Mouse (Mus musculus) forebrain, embryonic 12.5 days (tissue): ENCODE data around the gene Tbx21. TPM values are rescaled to one million over a fixed set of nuclear protein-coding genes. Genes with fewer than 3 reads are reported as not detected.
A peak's percentile ranks its signal among the peaks of the same experiment; 100 is the strongest.

Experiments
- ATAC-seq: fragments of 200-750 bp; cut with Nextera tagmentation; 2 replicates; pipeline ENCODE4 v1.8.0; 2017; ENCODE audit warnings: moderate TSS enrichment; ENCODE audit not compliant: low FRiP score
- H3K27ac ChIP-seq: fragments of 300-500 bp; sonication (generic); 2 replicates; pipeline ENCODE4 v1.5.1; 2016; ENCODE audit warnings: mild to moderate bottlenecking
- H3K27me3 ChIP-seq: fragments of 300-500 bp; sonication (generic); 2 replicates; pipeline ENCODE4 v1.6.1; 2016; ENCODE audit warnings: mild to moderate bottlenecking
- H3K36me3 ChIP-seq: fragments of 300-500 bp; sonication (generic); replicated peaks from 2 replicates; pipeline ENCODE4 v1.6.1; 2016; ENCODE audit warnings: mild to moderate bottlenecking
- H3K4me1 ChIP-seq: fragments of 300-500 bp; sonication (generic); 2 replicates; pipeline ENCODE4 v1.6.1; 2016
- H3K4me2 ChIP-seq: fragments of 300-500 bp; sonication (generic); 2 replicates; pipeline ENCODE4 v1.6.1; 2016; ENCODE audit warnings: mild to moderate bottlenecking, moderate library complexity
- H3K4me3 ChIP-seq: fragments of 300-500 bp; sonication (generic); replicated peaks from 2 replicates; pipeline ENCODE4 v1.5.1; 2016; ENCODE audit warnings: mild to moderate bottlenecking
- H3K9ac ChIP-seq: fragments of 300-500 bp; sonication (generic); 2 replicates; pipeline ENCODE4 v1.6.1; 2016; ENCODE audit warnings: mild to moderate bottlenecking
- H3K9me3 ChIP-seq: fragments of 300-500 bp; sonication (generic); 2 replicates; pipeline ENCODE4 v1.6.1; 2016
- WGBS: fragments of 180-500 bp; shearing (Covaris S2); methylation state at CpG from one replicate; pipeline ENCODE4 v1.1.7; 2016; 5-methylcytosine and 5-hydroxymethylcytosine counted together
- polyA plus RNA-seq: library from polyadenylated mRNA; unstranded; fragments of >200 nt; fragmentation: Nextera tagmentation; extraction: Ambion mirVana; gene quantifications from 2 replicates; pipeline ENCODE4 v1.2.1, GENCODE M21; 2016

Gene Tbx21
- polyA plus RNA-seq, 1 experiment from 2014 or later, result 0.19 TPM

DNA sequence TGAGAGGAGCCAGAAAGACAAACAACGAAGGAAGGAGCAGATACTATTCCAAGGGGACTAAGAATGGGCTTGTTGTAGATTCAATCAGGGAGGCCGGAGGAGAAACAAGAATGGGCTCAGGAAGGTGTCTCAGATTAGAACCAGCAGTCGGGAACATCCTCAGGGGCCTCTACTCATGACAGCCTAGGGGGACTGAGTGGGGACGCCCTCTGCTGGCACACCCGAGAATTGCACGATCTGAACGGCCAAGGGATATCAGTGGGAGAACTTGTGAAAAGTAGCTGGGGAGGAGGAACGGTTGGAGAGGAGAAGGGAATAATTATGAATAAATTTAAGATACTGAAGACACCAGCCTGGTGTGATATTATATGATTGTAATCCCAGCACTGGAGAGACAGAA is 31.6 kb upstream of the Tbx21 start:
- peaks cover 27% of the 10 kb centered on the region for H3K4me1 ChIP-seq
- 11% methylated on average over 8 of the region's 8 CpGs for WGBS

DNA sequence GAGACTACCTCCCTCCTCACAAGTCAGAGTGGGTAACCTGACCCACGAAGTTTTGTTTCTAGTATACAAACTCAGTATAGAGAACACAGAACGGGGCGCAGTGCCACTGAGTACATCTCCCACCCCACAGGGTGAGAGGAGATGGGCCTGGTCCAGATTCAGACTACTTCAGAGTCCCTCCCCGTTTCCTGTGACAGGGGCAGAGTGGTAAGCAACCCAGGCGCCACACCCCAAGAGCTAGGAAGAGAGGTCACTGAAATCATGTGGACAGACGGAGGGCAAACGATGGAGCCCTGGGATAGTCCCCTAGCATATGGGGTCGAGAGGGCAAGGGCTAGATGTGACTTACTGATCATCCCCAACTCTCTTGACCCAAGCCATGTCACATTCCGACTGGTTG is 30.8 kb upstream of the Tbx21 start:
- Histone ChIP-seq H3K36me3 (peaks cover 32% of the 10 kb centered on the region), H3K27me3 (peaks cover 24% of the 10 kb centered on the region), H3K4me1 (peaks cover 25% of the 10 kb centered on the region), H3K4me3 (no peak overlapping the region), H3K4me2 (no peak overlapping the region), H3K27ac (no peak overlapping the region), H3K9ac (no peak overlapping the region), H3K9me3 (no peaks in the 10 kb centered on the region)
- WGBS, result 83% methylated on average over 9 of the region's 9 CpGs
- no peak for ATAC-seq

More for the DNA sequence above, 31.6 kb upstream of the Tbx21 start:
- Histone ChIP-seq H3K4me2 (no peak overlapping the region), H3K27ac (no peak overlapping the region), H3K27me3 (peaks cover 20% of the 10 kb centered on the region; the same call in 1 of the 2 replicates), H3K4me3 (no peak overlapping the region), H3K36me3 (peaks cover 32% of the 10 kb centered on the region), H3K9ac (no peak overlapping the region), H3K9me3 (no peaks in the 10 kb centered on the region)
- no peak for ATAC-seq

DNA sequence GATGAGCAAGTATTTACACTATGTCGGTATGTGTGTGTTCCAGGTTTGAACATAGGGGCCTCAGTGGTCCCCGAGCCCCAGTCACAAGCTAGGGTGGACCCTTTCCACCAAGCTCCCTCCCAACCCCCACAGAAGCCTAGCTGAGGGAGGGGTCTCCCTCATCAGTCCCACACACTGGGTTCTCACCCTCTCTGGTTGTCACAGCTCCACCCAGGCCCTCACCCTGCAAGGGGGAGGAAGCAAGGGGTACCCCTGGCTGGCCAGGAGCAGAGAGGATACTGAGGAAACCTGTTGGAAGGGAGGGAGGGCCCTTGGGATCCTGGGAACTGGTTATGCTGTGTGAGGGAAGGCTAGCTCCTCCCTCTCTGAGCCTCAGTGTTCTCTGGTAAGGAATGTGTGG is 30.2 kb upstream of the Tbx21 start:
- Histone ChIP-seq H3K36me3 (peaks cover 32% of the 10 kb centered on the region), H3K4me2 (no peak overlapping the region), H3K9me3 (no peaks in the 10 kb centered on the region), H3K4me1 (peaks cover 22% of the 10 kb centered on the region), H3K27me3 (peaks cover 30% of the 10 kb centered on the region), H3K27ac (no peak overlapping the region), H3K9ac (no peak overlapping the region), H3K4me3 (no peak overlapping the region)
- ATAC-seq, result no peak
- 100% methylated on average over 2 of the region's 2 CpGs for WGBS

DNA sequence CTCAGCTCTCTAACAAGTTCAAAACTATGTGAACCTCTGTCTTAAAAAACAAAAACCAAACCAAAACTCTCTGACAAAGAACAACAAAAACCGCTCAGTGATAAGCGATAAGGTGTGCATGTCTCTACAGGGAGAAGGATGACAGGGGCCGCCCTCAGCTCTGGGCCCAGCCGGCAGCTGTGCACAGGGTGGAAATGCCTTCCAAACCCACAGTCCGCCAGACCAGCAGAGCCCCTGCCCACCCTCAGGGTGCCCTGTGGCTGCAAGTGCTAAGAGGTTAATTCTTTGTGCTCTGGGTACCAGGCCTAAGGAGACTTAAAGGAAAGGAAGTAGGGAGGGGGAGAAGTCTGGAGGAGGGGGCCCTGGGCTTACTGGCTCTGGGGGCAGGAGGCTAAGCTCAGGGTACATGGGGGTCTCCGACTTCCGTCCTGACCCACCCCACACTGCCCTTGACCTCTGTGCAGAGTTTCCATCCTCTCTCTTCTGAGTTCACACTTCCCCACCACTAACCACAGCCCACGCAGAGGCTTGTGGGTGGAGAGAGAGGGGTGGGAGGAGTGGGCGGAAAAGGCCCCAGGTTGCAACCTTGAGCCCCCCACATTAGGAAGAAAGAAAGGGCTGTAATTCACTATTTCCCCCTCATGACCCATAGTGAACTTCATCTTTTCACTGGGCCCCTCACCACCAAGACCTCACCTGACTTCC is 28.2 kb upstream of the Tbx21 start:
- no peaks in the 10 kb centered on the region for H3K9me3 ChIP-seq
- H3K4me1 ChIP-seq, result peaks cover 19% of the 10 kb centered on the region
- no peak overlapping the region for H3K4me2 ChIP-seq
- peaks cover 28% of the 10 kb centered on the region for H3K36me3 ChIP-seq
- WGBS, result 82% methylated on average over 8 of the region's 9 CpGs
- no peak overlapping the region for H3K9ac ChIP-seq
- no peak for ATAC-seq
- H3K27ac ChIP-seq, result no peak overlapping the region
- H3K27me3 ChIP-seq, result peaks cover 38% of the 10 kb centered on the region
- no peak overlapping the region for H3K4me3 ChIP-seq

GRCm38 (mm10) chr11:97142159-97142608 is 27.1 kb upstream of the Tbx21 start:
- Histone ChIP-seq H3K4me1 (peaks cover 27% of the 10 kb centered on the region), H3K9ac (no peak overlapping the region), H3K36me3 (peaks cover 19% of the 10 kb centered on the region), H3K27ac (no peak overlapping the region), H3K4me2 (no peak overlapping the region), H3K4me3 (no peak overlapping the region), H3K27me3 (peaks cover 39% of the 10 kb centered on the region), H3K9me3 (no peaks in the 10 kb centered on the region)
- WGBS, result 79% methylated on average over 8 of the region's 8 CpGs
- ATAC-seq, result no peak

GRCm38 (mm10) chr11:97140811-97141210 is 25.7 kb upstream of the Tbx21 start:
- H3K4me3 ChIP-seq, result no peak overlapping the region
- 83% methylated on average over 4 of the region's 4 CpGs for WGBS
- ATAC-seq, result no peak
- no peak overlapping the region for H3K4me2 ChIP-seq
- peaks cover 23% of the 10 kb centered on the region for H3K4me1 ChIP-seq
- H3K27ac ChIP-seq, result no peak overlapping the region
- no peak overlapping the region for H3K9ac ChIP-seq
- peaks cover 13% of the 10 kb centered on the region for H3K36me3 ChIP-seq
- peaks cover 45% of the 10 kb centered on the region for H3K27me3 ChIP-seq
- no peaks in the 10 kb centered on the region for H3K9me3 ChIP-seq

DNA sequence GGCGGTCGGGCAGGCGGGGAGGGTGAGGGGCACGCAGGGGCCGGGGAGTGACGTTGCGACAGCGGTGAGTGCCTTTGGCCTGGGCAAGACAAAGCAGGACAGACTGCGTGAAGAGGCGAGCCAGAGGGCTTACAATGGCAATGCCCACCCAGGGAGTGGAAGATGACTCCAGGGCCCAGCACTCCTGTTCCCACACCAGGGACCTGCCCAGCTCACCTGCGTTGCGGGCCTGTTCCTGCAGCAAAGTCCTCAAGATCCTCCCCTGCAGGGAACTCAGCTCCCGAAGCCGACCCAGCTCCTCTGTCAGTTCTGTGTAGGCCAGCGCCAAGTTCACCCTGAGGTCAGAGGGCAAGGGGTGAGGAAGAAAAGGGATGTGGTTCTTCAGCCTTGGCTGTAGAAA is 24.1 kb upstream of the Tbx21 start:
- Histone ChIP-seq H3K4me2 (peak overlapping the region; percentile 95), H3K27ac (no peak overlapping the region), H3K4me1 (peaks cover 23% of the 10 kb centered on the region), H3K9ac (peak overlapping the region; percentile 72), H3K36me3 (peaks cover 4% of the 10 kb centered on the region), H3K9me3 (no peaks in the 10 kb centered on the region), H3K27me3 (peaks cover 46% of the 10 kb centered on the region), H3K4me3 (peak overlapping the region; percentile 47)
- no peak; the same call in 1 of the 2 replicates for ATAC-seq
- 7% methylated on average over 15 of the region's 15 CpGs for WGBS

- Histone ChIP-seq H3K36me3 (no peaks in the 10 kb centered on the region), H3K27me3 (peaks cover 52% of the 10 kb centered on the region)
- 4% methylated on average over 60 of the region's 69 CpGs for WGBS
Measured at GRCm38 (mm10) chr11:97138554-97139226, 23.6 kb upstream of the Tbx21 start.

DNA sequence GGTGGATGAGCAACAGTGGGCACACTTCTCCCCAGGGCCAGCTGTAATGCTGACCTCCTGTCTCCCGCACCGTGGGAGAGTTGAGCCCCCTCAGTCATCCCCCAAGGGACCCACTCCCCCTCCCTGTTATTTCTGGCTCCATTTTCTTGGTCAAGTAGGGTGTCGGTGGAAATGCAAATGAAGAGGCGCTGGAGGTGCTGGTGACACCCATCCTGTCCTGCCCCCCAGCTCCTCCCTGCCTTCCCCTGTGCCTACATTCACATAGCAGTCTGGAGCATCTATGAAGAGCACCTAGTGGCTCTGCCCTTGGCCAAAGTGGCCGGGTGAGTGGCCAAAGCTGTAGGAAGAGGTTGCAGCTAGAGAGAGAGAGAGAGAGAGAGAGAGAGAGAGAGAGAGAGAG is 18.1 kb upstream of the Tbx21 start:
- Histone ChIP-seq H3K4me3 (no peak overlapping the region), H3K4me2 (no peak overlapping the region), H3K9me3 (no peaks in the 10 kb centered on the region), H3K27ac (no peak overlapping the region), H3K27me3 (peaks cover 53% of the 10 kb centered on the region), H3K4me1 (peaks cover 7% of the 10 kb centered on the region), H3K9ac (no peak overlapping the region), H3K36me3 (no peaks in the 10 kb centered on the region)
- 77% methylated on average over 5 of the region's 5 CpGs for WGBS
- no peak for ATAC-seq

More at GRCm38 (mm10) chr11:97138554-97139226, 23.6 kb upstream of the Tbx21 start:
- peak overlapping the region; percentile 95 for H3K4me2 ChIP-seq
- ATAC-seq, result peak; percentile 71
- H3K4me3 ChIP-seq, result peak overlapping the region; percentile 47
- H3K9me3 ChIP-seq, result no peaks in the 10 kb centered on the region
- peaks cover 23% of the 10 kb centered on the region for H3K4me1 ChIP-seq
- no peak overlapping the region for H3K27ac ChIP-seq
- H3K9ac ChIP-seq, result peak overlapping the region; percentile 72

GRCm38 (mm10) chr11:97132185-97132584 is 17.1 kb upstream of the Tbx21 start:
- Histone ChIP-seq H3K27ac (no peak overlapping the region), H3K9me3 (no peaks in the 10 kb centered on the region), H3K36me3 (no peaks in the 10 kb centered on the region), H3K4me3 (no peak overlapping the region), H3K9ac (no peak overlapping the region), H3K27me3 (peaks cover 51% of the 10 kb centered on the region), H3K4me2 (no peak overlapping the region), H3K4me1 (no peaks in the 10 kb centered on the region)
- no peak for ATAC-seq
- 30% methylated on average over 6 of the region's 6 CpGs for WGBS

- no peak overlapping the region for H3K4me3 ChIP-seq
- no peak overlapping the region for H3K27ac ChIP-seq
- H3K9me3 ChIP-seq, result no peaks in the 10 kb centered on the region
- H3K27me3 ChIP-seq, result peaks cover 47% of the 10 kb centered on the region
- no peak overlapping the region for H3K4me2 ChIP-seq
- no peaks in the 10 kb centered on the region for H3K36me3 ChIP-seq
- peaks cover 4% of the 10 kb centered on the region; the same call in 1 of the 2 replicates for H3K4me1 ChIP-seq
- H3K9ac ChIP-seq, result no peak overlapping the region
- no peak for ATAC-seq
- WGBS, result 84% methylated on average over 2 of the region's 2 CpGs
Measured at GRCm38 (mm10) chr11:97131683-97132082, 16.6 kb upstream of the Tbx21 start.

GRCm38 (mm10) chr11:97130318-97130717 is 15.2 kb upstream of the Tbx21 start:
- ATAC-seq, result no peak
- peaks cover 55% of the 10 kb centered on the region for H3K27me3 ChIP-seq
- no peak overlapping the region for H3K4me2 ChIP-seq

More at GRCm38 (mm10) chr11:97130318-97130717, 15.2 kb upstream of the Tbx21 start:
- WGBS, result 83% methylated on average over 7 of the region's 7 CpGs
- Histone ChIP-seq H3K4me3 (no peak overlapping the region), H3K4me1 (peaks cover 7% of the 10 kb centered on the region; the same call in 1 of the 2 replicates), H3K9me3 (no peaks in the 10 kb centered on the region), H3K9ac (no peak overlapping the region), H3K27ac (no peak overlapping the region), H3K36me3 (no peaks in the 10 kb centered on the region)
